Mouse (Mus musculus) 416B (cell line): ENCODE measurements at regions not wholly inside any gene's neighbourhood (a gene's known extent, or its start where the extent isn't known, plus 50 kb on each side); places are given as distances from the start of the nearest gene placed in this dataset.
A peak's percentile ranks its signal among the peaks of the same experiment; 100 is the strongest.

Experiments
- DNase-seq: peaks from one replicate; pipeline ENCODE4 v3.0.0; 2011; ENCODE audit warnings: low read depth

GRCm38 (mm10) chr3:127995678-127996077 lies 99.6 kb upstream of the Fam241a start:
- no peak for DNase-seq

- DNase-seq: no peak
These were observed 91.5 kb upstream of the Fam241a start for GRCm38 (mm10) chr3:127987583-127987982.

GRCm38 (mm10) chr3:127985165-127985564 lies 89.0 kb upstream of the Fam241a start:
- no peak for DNase-seq

- DNase-seq: no peak
These were observed 81.1 kb upstream of the Fam241a start for GRCm38 (mm10) chr3:127977240-127977639.

- peak; percentile 60 for DNase-seq
These were observed 74.8 kb upstream of the Fam241a start for GRCm38 (mm10) chr3:127970891-127971290.

GRCm38 (mm10) chr3:127967170-127967569 lies 71.0 kb upstream of the Fam241a start:
- no peak for DNase-seq

GRCm38 (mm10) chr3:127966214-127966613 lies 70.1 kb upstream of the Fam241a start:
- no peak for DNase-seq

GRCm38 (mm10) chr3:127958919-127959684 lies 63.0 kb upstream of the Fam241a start:
- DNase-seq: no peak

- DNase-seq: no peak
These were observed 58.7 kb upstream of the Fam241a start for GRCm38 (mm10) chr3:127954856-127955255.

- DNase-seq: no peak
These were observed 57.5 kb upstream of the Fam241a start for GRCm38 (mm10) chr3:127953610-127954009.

GRCm38 (mm10) chr3:127948898-127949620 lies 52.9 kb upstream of the Fam241a start:
- peak; percentile 87 for DNase-seq

GRCm38 (mm10) chr3:127948326-127948725 lies 52.2 kb upstream of the Fam241a start:
- peak; percentile 59 for DNase-seq
